Mouse (Mus musculus): ENCODE measurements around the gene Pgm2.

DNA sequence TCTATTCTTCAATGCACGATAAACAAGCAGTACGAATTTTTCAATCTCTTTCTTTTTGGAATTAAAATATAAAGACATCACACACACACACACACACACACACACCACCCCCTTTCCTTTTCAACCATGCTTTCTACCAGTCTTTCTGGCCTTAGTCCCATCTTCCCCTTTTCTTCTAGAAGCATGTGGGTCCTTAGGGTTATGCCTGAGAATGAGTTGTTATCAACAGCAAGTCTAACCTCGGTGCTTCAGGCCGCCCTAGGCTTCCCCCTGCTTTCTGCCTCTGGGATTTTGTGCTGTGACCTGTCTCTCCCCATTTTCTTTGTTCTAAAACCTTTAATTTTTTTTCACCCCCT, 13.3 kb upstream of the Pgm2 start:
- no peak for TF ChIP-seq POLR2A (IDR thresholded peaks at IDR 0.05; ENCODE audit: extremely low read depth, insufficient read depth, low read length)
- no peak for TF ChIP-seq CTCF (IDR thresholded peaks at IDR 0.05; ENCODE audit: extremely low read depth, insufficient read depth, low read length)

All from cortical plate, adult 2 months (tissue).